Comparison of ENCODE assay signal across 13 mouse cellular contexts in the genomic region with DNA sequence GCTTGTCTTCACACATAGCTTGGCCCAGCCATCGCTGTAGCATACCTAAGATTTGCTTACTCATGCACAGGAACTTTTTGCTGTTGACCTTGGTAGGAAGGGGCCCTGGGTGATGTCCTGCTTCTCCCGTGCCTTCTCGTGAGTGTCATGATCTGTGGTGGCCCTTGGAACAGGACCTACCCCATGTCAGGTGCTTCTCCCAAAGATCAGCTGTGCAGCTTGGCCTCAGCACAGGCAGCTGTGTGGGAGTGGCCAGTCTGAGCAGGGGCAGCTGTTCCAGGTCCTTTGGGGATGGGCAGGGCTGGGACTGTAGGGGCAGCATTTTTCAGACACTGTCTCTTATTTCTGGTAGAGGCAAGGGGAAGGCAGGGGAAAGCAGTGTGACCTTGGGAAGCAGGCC. TPM values are rescaled to one million over a fixed set of nuclear protein-coding genes. Genes with fewer than 3 reads are reported as not detected.
DNase-seq lines count a peak whose midpoint lies in the region; ATAC-seq lines count a peak whose summit lies in the region.
"Had no signal": no experiment of that assay in that cellular context is flagged by ENCODE, and none has a peak within 500 bp of the region (broad histone marks: within the 10 kb centered on the region; RNA-seq: fewer than 3 reads in every experiment).

No protein-coding gene starts in this region.

- no peak overlapping the region for H3K9ac ChIP-seq in liver, embryonic 13.5 days
- H3K9ac ChIP-seq: stomach, embryonic 15.5 days had no signal

- peaks cover 23% of the 10 kb centered on the region; the same call in 1 of the 2 replicates for H3K36me3 ChIP-seq in heart, embryonic 10.5 days
- peaks cover 22% of the 10 kb centered on the region for H3K36me3 ChIP-seq in liver, embryonic 13.5 days

- no peak overlapping the region for H3K27ac ChIP-seq in heart, embryonic 10.5 days
- H3K27ac ChIP-seq in liver, embryonic 13.5 days, result peak overlapping the region; percentile 40
- H3K27ac ChIP-seq: stomach, embryonic 15.5 days had no signal

- ATAC-seq in liver, embryonic 13.5 days (ENCODE audit: low read depth), result no peak

- no peaks in the 10 kb centered on the region for H3K9me3 ChIP-seq in heart, embryonic 10.5 days
- H3K9me3 ChIP-seq in liver, embryonic 13.5 days (replicated peaks), result no peaks in the 10 kb centered on the region
- H3K9me3 ChIP-seq: stomach, embryonic 15.5 days had no signal

- peak; percentile 97 for DNase-seq in heart, adult 11 months
- no peak for DNase-seq in heart, embryonic 10.5 days (ENCODE audit: low spot score)
- peak; percentile 10 for DNase-seq in lung, postnatal 14 days
- DNase-seq in lung, postnatal 25 days (ENCODE audit: low spot score), result no peak
- peak; percentile 48 to 54 for DNase-seq in gastrocnemius, adult 8-10 months (ENCODE audit: low spot score in 2 of 2)
- no peak for DNase-seq in liver, embryonic 13.5 days
- DNase-seq in urinary bladder, postnatal 36 days (ENCODE audit: low spot score in 2 of 2), result no peak
- DNase-seq in lung, adult 18-20 months, result no peak
- DNase-seq: B cell, adult 2 months; midbrain, embryonic 14.5 days had no signal

- no peaks in the 10 kb centered on the region for H3K27me3 ChIP-seq in heart, embryonic 10.5 days (ENCODE audit: insufficient read depth, poor library complexity, severe bottlenecking)
- H3K27me3 ChIP-seq in liver, embryonic 13.5 days, result no peaks in the 10 kb centered on the region
- H3K27me3 ChIP-seq: stomach, embryonic 15.5 days had no signal

- peaks cover 8% of the 10 kb centered on the region; the same call in 1 of the 2 replicates for H3K4me1 ChIP-seq in heart, embryonic 10.5 days
- peaks cover 46% of the 10 kb centered on the region for H3K4me1 ChIP-seq in liver, embryonic 13.5 days (replicated peaks)
- H3K4me1 ChIP-seq: stomach, embryonic 15.5 days had no signal

- H3K4me3 ChIP-seq in heart, embryonic 10.5 days, result no peak overlapping the region
- H3K4me3 ChIP-seq in liver, embryonic 13.5 days (replicated peaks), result no peak overlapping the region
- H3K4me3 ChIP-seq: stomach, embryonic 15.5 days had no signal

- no peak overlapping the region for H3K4me2 ChIP-seq in liver, embryonic 13.5 days
- H3K4me2 ChIP-seq: stomach, embryonic 15.5 days had no signal

- 78% methylated on average over 3 of the region's 3 CpGs for WGBS in heart, embryonic 10.5 days
- WGBS in liver, embryonic 13.5 days (ENCODE audit: insufficient replicate concordance), result 25% methylated on average over 3 of the region's 3 CpGs

RNA-seq across cellular contexts. Expression of a gene that starts 14.5 kb away (rescaled TPM):
- 4.9 and 6.5 TPM in 2 replicates for polyA plus RNA-seq in heart, embryonic 10.5 days (2016; fragmentation: Nextera tagmentation; extraction: Ambion mirVana)
- total RNA-seq in gastrocnemius, adult 8-10 months (2022), result 10 to 100 TPM; 23.6 to 30.5 (median 25.5) TPM
- polyA plus RNA-seq in liver, embryonic 13.5 days (2015; fragmentation: Nextera tagmentation; extraction: Ambion mirVana), result 3.3 and 3.8 TPM in 2 replicates

RNA-seq across cellular contexts. Expression of a gene that starts 32.5 kb away (rescaled TPM):
- 16.1 and 18.7 TPM in 2 replicates for polyA plus RNA-seq in heart, embryonic 10.5 days (2016; fragmentation: Nextera tagmentation; extraction: Ambion mirVana)
- total RNA-seq in gastrocnemius, adult 8-10 months (2022), result 10 to 100 TPM; 11.2 to 13.1 (median 11.7) TPM
- 12.9 and 13.2 TPM in 2 replicates for polyA plus RNA-seq in liver, embryonic 13.5 days (2015; fragmentation: Nextera tagmentation; extraction: Ambion mirVana)

RNA-seq across cellular contexts. Expression of a gene that starts 38.4 kb away (rescaled TPM):
- 0.31 TPM in 1 of 2 replicates, not detected in the other for polyA plus RNA-seq in heart, embryonic 10.5 days (2016; fragmentation: Nextera tagmentation; extraction: Ambion mirVana)
- not detected for total RNA-seq in gastrocnemius, adult 8-10 months (2022)
- not detected in 2 replicates for polyA plus RNA-seq in liver, embryonic 13.5 days (2015; fragmentation: Nextera tagmentation; extraction: Ambion mirVana)
- polyA plus RNA-seq: brain, embryonic 14.5 days; intestine, embryonic 14.5 days; midbrain, embryonic 14.5 days; stomach, embryonic 15.5 days had no signal

RNA-seq across cellular contexts. Expression of a gene that starts 53.0 kb away (rescaled TPM):
- polyA plus RNA-seq in heart, embryonic 10.5 days (2016; fragmentation: Nextera tagmentation; extraction: Ambion mirVana), result 19.7 and 19.8 TPM in 2 replicates
- total RNA-seq in gastrocnemius, adult 8-10 months (2022), result 10 to 100 TPM; 10.3 to 12.7 (median 10.8) TPM
- polyA plus RNA-seq in liver, embryonic 13.5 days (2015; fragmentation: Nextera tagmentation; extraction: Ambion mirVana), result 13.3 and 14.4 TPM in 2 replicates

Comparison
In these comparisons a context has a peak if more than half of its experiments do, and no peak if none do; other contexts are left out.
1. DNase-seq: peak in heart, adult 11 months (single experiment), lung, postnatal 14 days (single experiment) and gastrocnemius, adult 8-10 months (2 of 2); none in heart, embryonic 10.5 days (single experiment), lung, postnatal 25 days (single experiment), liver, embryonic 13.5 days (single experiment), urinary bladder, postnatal 36 days (0 of 2) and lung, adult 18-20 months (0 of 2).